Mouse (Mus musculus) colon, adult 2 months (tissue): ENCODE measurements around the gene Vmn1r13. TPM values are rescaled to one million over a fixed set of nuclear protein-coding genes. Genes with fewer than 3 reads are reported as not detected.

Source experiments
- polyA plus RNA-seq: library from polyadenylated mRNA; depleted of rRNA; stranded (reverse); fragments of >200 nt; gene quantifications from 2 replicates; pipeline ENCODE4 v1.2.3, GENCODE M21; 2012; rRNA removed

Vmn1r13 gene
- not detected in 2 replicates for polyA plus RNA-seq

DNA sequence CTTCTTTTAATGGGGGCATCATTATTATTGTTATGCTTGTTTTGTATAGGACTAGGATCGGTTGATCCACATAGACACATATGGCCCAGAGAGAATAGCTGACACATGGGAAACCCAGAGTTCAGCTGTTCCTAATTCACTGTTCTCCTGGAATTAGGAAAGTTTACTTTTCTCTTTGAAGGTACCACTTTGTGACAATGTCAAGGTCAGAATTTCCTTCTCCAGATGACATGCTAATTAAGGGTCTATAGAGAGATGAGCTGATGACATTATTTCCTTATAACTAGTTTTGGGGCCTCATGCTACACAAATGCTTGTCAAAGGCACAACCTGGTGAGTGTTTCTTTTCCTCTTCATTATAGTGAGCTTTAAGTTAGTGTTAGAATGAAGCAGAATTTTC, at the start of gene Vmn1r13:
Vmn1r13 (plus strand) TSS at position 301 of the 400 bp plus-strand sequence.

DNA sequence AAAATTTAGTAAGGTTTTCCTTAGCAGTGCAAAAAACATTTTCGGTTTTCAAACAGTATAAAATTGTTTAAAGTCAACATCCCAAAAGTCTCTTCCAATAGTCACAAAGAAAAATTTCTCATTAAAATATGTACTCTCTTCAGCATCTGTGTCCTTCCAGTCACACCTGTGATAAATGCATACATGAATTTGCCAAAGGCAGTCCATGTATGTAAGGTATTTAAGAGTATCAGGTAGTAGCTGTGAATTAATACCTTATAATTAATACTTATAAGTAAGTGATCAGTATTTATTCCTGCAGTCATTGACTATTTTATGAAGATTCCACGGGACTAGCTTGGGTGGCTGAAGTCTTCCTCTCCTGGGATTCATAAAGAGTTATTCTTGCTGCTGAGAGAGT, 46.5 kb upstream of the Vmn1r13 start, which contains the start of gene Vmn1r12:
Vmn1r12 (plus strand) TSS at position 301 of the 400 bp plus-strand sequence.

DNA sequence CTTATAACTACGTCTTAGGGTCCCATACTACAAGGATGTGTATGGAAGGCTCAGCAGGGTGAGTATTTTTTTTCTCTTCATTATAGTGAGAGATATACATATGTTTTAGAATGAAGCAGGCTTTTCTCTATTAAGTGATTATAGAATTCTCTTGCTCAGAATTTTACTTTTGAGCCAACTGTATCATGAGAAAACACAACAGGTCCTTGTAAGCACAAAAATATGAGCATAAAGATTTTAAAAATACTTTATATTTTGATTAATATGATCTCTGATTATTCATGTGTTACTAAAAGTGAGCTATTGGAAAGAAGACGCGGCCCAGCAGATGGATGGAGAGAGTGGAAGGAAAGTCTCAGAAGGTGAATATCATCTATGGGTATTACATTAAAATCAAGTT, 28.3 kb downstream of the Vmn1r13 start, which contains the start of gene Vmn1r14:
Vmn1r14 (plus strand) TSS at position 301 of the 400 bp plus-strand sequence.

DNA sequence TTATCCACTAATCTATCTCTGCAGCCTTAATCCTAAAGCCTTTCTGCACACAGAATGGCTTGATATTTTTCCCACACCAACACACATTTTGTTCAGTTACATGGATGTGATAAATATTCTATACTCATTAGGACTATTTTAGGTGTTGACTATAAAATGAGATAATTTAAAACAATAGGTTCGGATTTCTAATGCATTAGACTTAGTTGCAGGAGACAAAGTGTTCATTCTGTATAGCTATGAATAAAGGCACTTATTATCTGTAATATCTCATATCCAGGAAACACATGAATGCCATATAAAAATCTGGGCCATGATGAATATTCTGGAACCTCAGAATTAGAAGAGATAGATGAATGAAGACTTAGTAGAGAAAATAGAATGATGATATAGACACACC, 54.6 kb downstream of the Vmn1r13 start, which contains the start of gene Vmn1r15:
Vmn1r15 (plus strand) TSS at position 301 of the 400 bp plus-strand sequence.

Other genes starting within 250 kb of the Vmn1r13 start
- not detected in 2 replicates for gene Vmn1r5, start 233.0 kb upstream of the Vmn1r13 start, polyA plus RNA-seq
- gene Vmn1r6, start 206.0 kb upstream of the Vmn1r13 start, polyA plus RNA-seq, result not detected in 2 replicates
- gene Vmn1r7, start 178.0 kb upstream of the Vmn1r13 start, polyA plus RNA-seq, result not detected in 2 replicates
- gene Vmn1r8, start 171.0 kb upstream of the Vmn1r13 start, polyA plus RNA-seq, result not detected in 2 replicates
- not detected in 2 replicates for gene Vmn1r9, start 136.5 kb upstream of the Vmn1r13 start, polyA plus RNA-seq
- gene Vmn1r10, start 93.8 kb upstream of the Vmn1r13 start, polyA plus RNA-seq, result not detected in 2 replicates
- not detected in 2 replicates for gene Vmn1r11, start 69.8 kb upstream of the Vmn1r13 start, polyA plus RNA-seq
- not detected in 2 replicates for gene Vmn1r12, start 46.4 kb upstream of the Vmn1r13 start, polyA plus RNA-seq
- not detected in 2 replicates for gene Vmn1r14, start 28.4 kb downstream of the Vmn1r13 start, polyA plus RNA-seq
- not detected in 2 replicates for gene Vmn1r15, start 54.7 kb downstream of the Vmn1r13 start, polyA plus RNA-seq
- not detected in 2 replicates for gene Vmn1r16, start 126.2 kb downstream of the Vmn1r13 start, polyA plus RNA-seq
- gene Vmn1r17, start 160.4 kb downstream of the Vmn1r13 start, polyA plus RNA-seq, result not detected in 2 replicates
- not detected in 2 replicates for gene Vmn1r18, start 192.5 kb downstream of the Vmn1r13 start, polyA plus RNA-seq
- gene Vmn1r19, start 200.5 kb downstream of the Vmn1r13 start, polyA plus RNA-seq, result not detected in 2 replicates
- not detected in 2 replicates for gene Vmn1r20, start 225.6 kb downstream of the Vmn1r13 start, polyA plus RNA-seq